In genomic region chr19:12794056-12795044, GRCm38 (mm10) we compare ENCODE assay signal across 8 mouse cellular contexts. TPM values are rescaled to one million over a fixed set of nuclear protein-coding genes. Genes with fewer than 3 reads are reported as not detected.
DNase-seq lines count a peak whose midpoint lies in the region; ATAC-seq and TF ChIP-seq lines count a peak whose summit lies in the region.

No protein-coding gene starts in this region.

- peak overlapping the region; percentile 84 for H3ac ChIP-seq in myocyte (ENCODE audit: control insufficient read depth, insufficient read length)

- peaks cover 2% of the 10 kb centered on the region; the same call in 1 of the 2 replicates for H3K79me2 ChIP-seq in liver, adult 2 months (ENCODE audit: control insufficient read depth, insufficient read depth, low read length)
- peaks cover 52% of the 10 kb centered on the region for H3K79me2 ChIP-seq in myocyte (ENCODE audit: control insufficient read depth, insufficient read depth)

- H3K36me3 ChIP-seq in heart, embryonic 11.5 days (ENCODE audit: control insufficient read depth, insufficient read depth, low read length): no peaks in the 10 kb centered on the region
- H3K36me3 ChIP-seq in kidney, embryonic 16.5 days (ENCODE audit: insufficient read depth, low read length): no peaks in the 10 kb centered on the region
- peaks cover 2% of the 10 kb centered on the region for H3K36me3 ChIP-seq in liver, adult 2 months (ENCODE audit: control insufficient read depth, insufficient read depth, low read length)
- peaks cover 9% of the 10 kb centered on the region for H3K36me3 ChIP-seq in myocyte (ENCODE audit: control insufficient read depth, insufficient read depth)
- no peaks in the 10 kb centered on the region for H3K36me3 ChIP-seq in splenic B cell, adult 2 months (ENCODE audit: control insufficient read depth, insufficient read depth, low read length, poor library complexity, severe bottlenecking)

- H3K4me3 ChIP-seq in bone marrow macrophage, adult 2 months (ENCODE audit: insufficient read depth, low read length): peak overlapping the region; percentile 91
- H3K4me3 ChIP-seq in embryonic fibroblast, embryonic 13.5 days (ENCODE audit: insufficient read depth, low read length): peak overlapping the region; percentile 79
- peak overlapping the region; percentile 94 for H3K4me3 ChIP-seq in heart, embryonic 11.5 days (ENCODE audit: low read depth, low read length)
- H3K4me3 ChIP-seq in kidney, embryonic 16.5 days (ENCODE audit: low read length): peak overlapping the region; percentile 96
- peak overlapping the region; percentile 100 for H3K4me3 ChIP-seq in liver, adult 2 months (ENCODE audit: insufficient read depth, low read depth, low read length)
- H3K4me3 ChIP-seq in myocyte: peak overlapping the region; percentile 63

- peaks cover 8% of the 10 kb centered on the region for H3K4me1 ChIP-seq in bone marrow macrophage, adult 2 months (ENCODE audit: control insufficient read depth, insufficient read depth, low read length)
- peaks cover 6% of the 10 kb centered on the region; the same call in 1 of the 2 replicates for H3K4me1 ChIP-seq in embryonic fibroblast, embryonic 13.5 days (ENCODE audit: control insufficient read depth, insufficient read depth, low read length)
- H3K4me1 ChIP-seq in heart, embryonic 11.5 days (ENCODE audit: control insufficient read depth, insufficient read depth, low read length): peaks cover 6% of the 10 kb centered on the region; the same call in 1 of the 2 replicates
- H3K4me1 ChIP-seq in kidney, embryonic 16.5 days (ENCODE audit: insufficient read depth, low read length): peaks cover 11% of the 10 kb centered on the region
- peaks cover 9% of the 10 kb centered on the region for H3K4me1 ChIP-seq in liver, adult 2 months (ENCODE audit: control insufficient read depth, insufficient read depth, low read length)

- peak overlapping the region; percentile 71 for H3K4me2 ChIP-seq in heart, embryonic 11.5 days
- peak overlapping the region; percentile 59 for H3K4me2 ChIP-seq in kidney, embryonic 16.5 days (replicated peaks; ENCODE audit: low read depth, low read length)
- H3K4me2 ChIP-seq in myocyte (ENCODE audit: low read depth): peak overlapping the region; percentile 83

- DNase-seq in A20 (ENCODE audit: low read depth, low spot score): peak; percentile 93
- DNase-seq in liver, adult 2 months (ENCODE audit: extremely low read depth, low read depth, low spot score): peak; percentile 93
- peak; percentile 92 for DNase-seq in splenic B cell, adult 2 months (ENCODE audit: low read depth, low spot score)

- H3K27ac ChIP-seq in bone marrow macrophage, adult 2 months (ENCODE audit: insufficient read depth, low read depth, low read length): peak overlapping the region; percentile 99
- peak overlapping the region; percentile 99 for H3K27ac ChIP-seq in embryonic fibroblast, embryonic 13.5 days (ENCODE audit: insufficient read depth, low read length)
- peak overlapping the region; percentile 100 for H3K27ac ChIP-seq in heart, embryonic 11.5 days (ENCODE audit: low read depth, low read length)
- H3K27ac ChIP-seq in kidney, embryonic 16.5 days (ENCODE audit: low read length): peak overlapping the region; percentile 99
- H3K27ac ChIP-seq in liver, adult 2 months (replicated peaks; ENCODE audit: insufficient read depth, low read depth, low read length): peak overlapping the region; percentile 100

- peak; percentile 18; the same call in 1 of the 2 replicates for TF ChIP-seq CTCF in bone marrow macrophage, adult 2 months (IDR thresholded peaks at IDR 0.05; ENCODE audit: low read depth, low read length)
- TF ChIP-seq CTCF in embryonic fibroblast, embryonic 13.5 days (IDR thresholded peaks at IDR 0.05; ENCODE audit: borderline replicate concordance, insufficient read depth, low read length): peak; percentile 67; the same call in 1 of the 2 replicates
- TF ChIP-seq CTCF in liver, adult 2 months (IDR thresholded peaks at IDR 0.05; ENCODE audit: low read depth, low read length): peak; percentile 76

- no peak for TF ChIP-seq POLR2A in bone marrow macrophage, adult 2 months (IDR thresholded peaks at IDR 0.05; ENCODE audit: borderline replicate concordance, low read depth, low read length)
- TF ChIP-seq POLR2A in embryonic fibroblast, embryonic 13.5 days (IDR thresholded peaks at IDR 0.05; ENCODE audit: low read depth, low read length): peak; percentile 65
- TF ChIP-seq POLR2A in liver, adult 2 months (IDR thresholded peaks at IDR 0.05; ENCODE audit: extremely low read depth, insufficient read depth, low read length): peak; percentile 71; the same call in 1 of the 2 replicates
- TF ChIP-seq POLR2A in myocyte (IDR thresholded peaks at IDR 0.05; ENCODE audit: insufficient read length, low read depth): peak; percentile 93

- H3K9ac ChIP-seq in heart, embryonic 11.5 days (ENCODE audit: low read depth, low read length): peak overlapping the region; percentile 99
- H3K9ac ChIP-seq in kidney, embryonic 16.5 days (replicated peaks; ENCODE audit: low read length): peak overlapping the region; percentile 99
- H3K9ac ChIP-seq in liver, adult 2 months (ENCODE audit: low read depth, low read length): peak overlapping the region; percentile 99

- H3K27me3 ChIP-seq in heart, embryonic 11.5 days (ENCODE audit: control insufficient read depth, insufficient read depth, low read length): no peaks in the 10 kb centered on the region
- no peaks in the 10 kb centered on the region for H3K27me3 ChIP-seq in kidney, embryonic 16.5 days (ENCODE audit: insufficient read depth, low read length)
- H3K27me3 ChIP-seq in liver, adult 2 months (ENCODE audit: control insufficient read depth, insufficient read depth, low read length): no peaks in the 10 kb centered on the region
- H3K27me3 ChIP-seq in myocyte (ENCODE audit: control insufficient read depth, insufficient read depth, insufficient read length): no peaks in the 10 kb centered on the region
- H3K27me3 ChIP-seq in splenic B cell, adult 2 months (ENCODE audit: control insufficient read depth, insufficient read depth, low read length, poor library complexity, severe bottlenecking): no peaks in the 10 kb centered on the region

- no peaks in the 10 kb centered on the region for H3K9me3 ChIP-seq in heart, embryonic 11.5 days (replicated peaks; ENCODE audit: control insufficient read depth, low read length)
- no peaks in the 10 kb centered on the region for H3K9me3 ChIP-seq in kidney, embryonic 16.5 days (ENCODE audit: low read length)

- WGBS in heart, embryonic 11.5 days (ENCODE audit: insufficient replicate concordance): under 1% methylated on average over 39 of the region's 39 CpGs
- under 1% methylated on average over 34 of the region's 39 CpGs for WGBS in kidney, embryonic 16.5 days
- WGBS in liver, adult 2 months: under 1% methylated on average over 39 of the region's 39 CpGs

- ATAC-seq in heart, embryonic 11.5 days (replicated peaks; ENCODE audit: insufficient number of reproducible peaks, low FRiP score, low TSS enrichment): peak; percentile 76
- peak; percentile 69 for ATAC-seq in kidney, embryonic 16.5 days (ENCODE audit: low FRiP score, low TSS enrichment)

TF ChIP-seq in myocyte, 11 proteins besides CTCF, POLR2A, EP300 and RAD21 (continues in another document):
- peak in 2 of 3 experiments; percentile 83 to 88 for TF ChIP-seq MYOG (IDR thresholded peaks at IDR 0.05; ENCODE audit: control insufficient read depth in 1 of 3, insufficient read depth in 1 of 3, insufficient read length in 2 of 3, low read depth in 2 of 3)
- TF ChIP-seq TCF12 (IDR thresholded peaks at IDR 0.05; ENCODE audit: insufficient read depth, poor library complexity, severe bottlenecking): no peak
- TF ChIP-seq REST (IDR thresholded peaks at IDR 0.05; ENCODE audit: insufficient read depth, insufficient read length): peak; percentile 20
- no peak for TF ChIP-seq E2F4 (IDR thresholded peaks at IDR 0.05; ENCODE audit: insufficient read depth)

RNA-seq across cellular contexts. Expression of gene Zfp91, which starts 1.6 kb away (rescaled TPM):
- 66.9 and 74.5 TPM in 2 replicates for polyA plus RNA-seq in bone marrow macrophage, adult 2 months (2012; ENCODE audit: insufficient read depth, insufficient read length, missing spikeins)
- 69.4 and 85.8 TPM in 2 replicates for polyA plus RNA-seq in embryonic fibroblast, embryonic 13.5 days (2011; ENCODE audit: insufficient read length, low read depth, missing spikeins)
- 7.2 and 9.3 TPM in 2 replicates for polyA plus RNA-seq in heart, embryonic 11.5 days (2014; fragmentation: Nextera tagmentation; extraction: Ambion mirVana)
- 11.4 and 11.6 TPM in 2 replicates for polyA plus RNA-seq in kidney, embryonic 16.5 days (2015; fragmentation: Nextera tagmentation; extraction: Ambion mirVana)
- total RNA-seq in liver, adult 2 months (2014; rRNA removed): 35.2 and 38.7 TPM in 2 replicates
- 11.8 and 12.3 TPM in 2 replicates for polyA plus RNA-seq in liver, adult 2 months (2012; rRNA removed)
- polyA plus RNA-seq in myocyte (2012; fragmentation: generic; extraction: Trizol): 28.9 TPM

RNA-seq across cellular contexts. Expression of gene Lpxn, which starts 1.6 kb away (rescaled TPM):
- polyA plus RNA-seq in bone marrow macrophage, adult 2 months (2012; ENCODE audit: insufficient read depth, insufficient read length, missing spikeins): 150 TPM in 2 replicates
- polyA plus RNA-seq in embryonic fibroblast, embryonic 13.5 days (2011; ENCODE audit: insufficient read length, low read depth, missing spikeins): 0.38 and 0.83 TPM in 2 replicates
- polyA plus RNA-seq in heart, embryonic 11.5 days (2014; fragmentation: Nextera tagmentation; extraction: Ambion mirVana): 0.56 and 0.76 TPM in 2 replicates
- 1.1 and 1.4 TPM in 2 replicates for polyA plus RNA-seq in kidney, embryonic 16.5 days (2015; fragmentation: Nextera tagmentation; extraction: Ambion mirVana)
- total RNA-seq in liver, adult 2 months (2014; rRNA removed): 2.6 and 4.4 TPM in 2 replicates
- 0.92 and 1.2 TPM in 2 replicates for polyA plus RNA-seq in liver, adult 2 months (2012; rRNA removed)
- polyA plus RNA-seq in myocyte (2012; fragmentation: generic; extraction: Trizol): 0.18 TPM

RNA-seq across cellular contexts. Expression of gene Cntf, which starts 28.9 kb away (rescaled TPM):
- polyA plus RNA-seq in bone marrow macrophage, adult 2 months (2012; ENCODE audit: insufficient read depth, insufficient read length, missing spikeins): 1.3 and 2.0 TPM in 2 replicates
- polyA plus RNA-seq in embryonic fibroblast, embryonic 13.5 days (2011; ENCODE audit: insufficient read length, low read depth, missing spikeins): 2.9 and 6.0 TPM in 2 replicates
- polyA plus RNA-seq in heart, embryonic 11.5 days (2014; fragmentation: Nextera tagmentation; extraction: Ambion mirVana): 0.48 and 0.54 TPM in 2 replicates
- 2.6 TPM in 2 replicates for polyA plus RNA-seq in kidney, embryonic 16.5 days (2015; fragmentation: Nextera tagmentation; extraction: Ambion mirVana)
- 1.4 and 3.0 TPM in 2 replicates for total RNA-seq in liver, adult 2 months (2014; rRNA removed)
- 0.66 TPM in 2 replicates for polyA plus RNA-seq in liver, adult 2 months (2012; rRNA removed)
- polyA plus RNA-seq in myocyte (2012; fragmentation: generic; extraction: Trizol): 1.0 TPM

RNA-seq across cellular contexts. Expression of gene Gm5244, which starts 52.1 kb away (rescaled TPM):
- polyA plus RNA-seq in bone marrow macrophage, adult 2 months (2012; ENCODE audit: insufficient read depth, insufficient read length, missing spikeins): not detected in 2 replicates
- polyA plus RNA-seq in embryonic fibroblast, embryonic 13.5 days (2011; ENCODE audit: insufficient read length, low read depth, missing spikeins): not detected in 2 replicates
- polyA plus RNA-seq in heart, embryonic 11.5 days (2014; fragmentation: Nextera tagmentation; extraction: Ambion mirVana): not detected in 2 replicates
- polyA plus RNA-seq in kidney, embryonic 16.5 days (2015; fragmentation: Nextera tagmentation; extraction: Ambion mirVana): not detected in 2 replicates
- not detected in 2 replicates for total RNA-seq in liver, adult 2 months (2014; rRNA removed)
- not detected in 2 replicates for polyA plus RNA-seq in liver, adult 2 months (2012; rRNA removed)
- polyA plus RNA-seq in myocyte (2012; fragmentation: generic; extraction: Trizol): not detected

Comparison
In these comparisons a context has a peak if more than half of its experiments do, and no peak if none do; other contexts are left out.
1. Peak in every context shown above with its lines: DNase-seq, ATAC-seq, H3K4me3 ChIP-seq and H3K27ac ChIP-seq.
2. CTCF ChIP-seq: peak in every context shown above with its lines; median percentile 76 in liver, adult 2 months; 67 in embryonic fibroblast, embryonic 13.5 days; 18 in bone marrow macrophage, adult 2 months.
3. RNA of gene Lpxn, which starts 1.6 kb away (polyA plus RNA-seq): 150 TPM in bone marrow macrophage, adult 2 months; 1.1 to 1.4 TPM in kidney, embryonic 16.5 days, 0.92 to 1.2 TPM in liver, adult 2 months, 0.38 to 0.83 TPM in embryonic fibroblast, embryonic 13.5 days, 0.56 to 0.76 TPM in heart, embryonic 11.5 days and 0.18 TPM in myocyte (single experiment); every median in the first group is over 10 times any median in the second.